Mouse (Mus musculus) midbrain, embryonic 16.5 days (tissue): ENCODE measurements around the gene Zbtb8os. TPM values are rescaled to one million over a fixed set of nuclear protein-coding genes. Genes with fewer than 3 reads are reported as not detected.
A peak's percentile ranks its signal among the peaks of the same experiment; 100 is the strongest.
"Not testable (repeated sequence)": the region's sequence is repeated elsewhere in the genome, so short reads cannot be mapped to it uniquely, and the experiment has no call there.

Experiments used
- ATAC-seq: fragments of 200-750 bp; cut with Nextera tagmentation; 2 replicates; pipeline ENCODE4 v1.8.0; 2017; ENCODE audit warnings: moderate TSS enrichment
- H3K27ac ChIP-seq: fragments of 300-500 bp; sonication (generic); 2 replicates; pipeline ENCODE4 v1.5.1; 2014; ENCODE audit warnings: mild to moderate bottlenecking, low read length, mixed read lengths
- H3K27me3 ChIP-seq: fragments of 300-500 bp; sonication (generic); 2 replicates; pipeline ENCODE4 v1.6.1; 2014; ENCODE audit warnings: low read depth, low read length, mixed read lengths; ENCODE audit not compliant: control insufficient read depth, insufficient read depth
- H3K36me3 ChIP-seq: fragments of 300-500 bp; sonication (generic); 2 replicates; pipeline ENCODE4 v1.6.1; 2014; ENCODE audit warnings: mild to moderate bottlenecking, low read length, moderate library complexity, mixed read lengths; ENCODE audit not compliant: control insufficient read depth, insufficient read depth
- H3K4me1 ChIP-seq: fragments of 300-500 bp; sonication (generic); 2 replicates; pipeline ENCODE4 v1.6.1; 2014; ENCODE audit warnings: mild to moderate bottlenecking, low read length, mixed read lengths; ENCODE audit not compliant: control insufficient read depth, insufficient read depth
- H3K4me2 ChIP-seq: fragments of 300-500 bp; sonication (generic); 2 replicates; pipeline ENCODE4 v1.6.1; 2014; ENCODE audit warnings: mild to moderate bottlenecking, low read length, mixed read lengths
- H3K4me3 ChIP-seq: fragments of 300-500 bp; sonication (generic); 2 replicates; pipeline ENCODE4 v1.5.1; 2014; ENCODE audit warnings: low read depth, mild to moderate bottlenecking, low read length, moderate library complexity, mixed read lengths
- H3K9ac ChIP-seq: fragments of 300-500 bp; sonication (generic); 2 replicates; pipeline ENCODE4 v1.6.1; 2014; ENCODE audit warnings: low read depth, low read length, mixed read lengths
- H3K9me3 ChIP-seq: fragments of 300-500 bp; sonication (generic); replicated peaks from 2 replicates; pipeline ENCODE4 v1.6.1; 2014; ENCODE audit warnings: mild to moderate bottlenecking, low read length, mixed read lengths; ENCODE audit not compliant: control insufficient read depth, poor library complexity, severe bottlenecking
- WGBS: fragments of 180-500 bp; shearing (Covaris S2); extraction: QIAGEN DNeasy Blood & Tissue Kit; methylation state at CpG from one replicate; pipeline ENCODE4 v1.1.7; 2014; 5-methylcytosine and 5-hydroxymethylcytosine counted together
- polyA plus RNA-seq: library from polyadenylated mRNA; unstranded; fragments of >200 nt; fragmentation: Nextera tagmentation; extraction: Ambion mirVana; gene quantifications from 2 replicates; pipeline ENCODE4 v1.2.1, GENCODE M21; 2015

Zbtb8os gene
- polyA plus RNA-seq, 1 experiment from 2014 or later = 15.1 TPM

DNA sequence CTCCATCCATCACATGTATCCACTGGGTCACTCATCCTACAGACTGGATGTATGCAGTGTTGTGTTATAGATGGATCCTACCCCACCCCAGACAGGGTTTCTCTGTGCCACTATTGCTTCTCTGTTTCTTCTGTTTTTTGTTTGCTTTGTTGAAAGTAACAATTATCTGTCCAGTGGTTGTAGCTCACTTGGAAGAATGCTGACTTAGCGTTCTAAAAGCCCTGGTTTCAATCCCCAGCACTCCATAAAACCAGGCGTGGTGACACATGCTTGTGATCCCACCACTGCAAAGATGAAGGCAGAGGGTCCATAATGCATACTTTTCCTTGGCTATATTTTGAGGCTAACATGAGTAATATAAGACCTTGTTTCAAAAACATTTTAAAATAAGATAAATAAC, 7.2 kb downstream of the Zbtb8os start:
- peaks cover 4% of the 10 kb centered on the region; the same call in 1 of the 2 replicates for H3K36me3 ChIP-seq
- no peak for ATAC-seq

GRCm38 (mm10) chr4:129346481-129347154, 11.1 kb downstream of the Zbtb8os start:
- Histone ChIP-seq H3K4me1 (no peaks in the 10 kb centered on the region), H3K9ac (no peak overlapping the region), H3K27ac (no peak overlapping the region), H3K9me3 (no peaks in the 10 kb centered on the region), H3K27me3 (no peaks in the 10 kb centered on the region), H3K4me2 (no peak overlapping the region), H3K36me3 (peaks cover 4% of the 10 kb centered on the region; the same call in 1 of the 2 replicates), H3K4me3 (no peak overlapping the region)
- WGBS = 91% methylated on average over 15 of the region's 15 CpGs
- no peak for ATAC-seq

More for the DNA sequence above, 7.2 kb downstream of the Zbtb8os start:
- no peak overlapping the region for H3K9ac ChIP-seq
- no peaks in the 10 kb centered on the region for H3K4me1 ChIP-seq
- WGBS = 91% methylated on average over 2 of the region's 2 CpGs
- no peaks in the 10 kb centered on the region for H3K9me3 ChIP-seq
- no peaks in the 10 kb centered on the region for H3K27me3 ChIP-seq
- no peak overlapping the region for H3K4me3 ChIP-seq
- no peak overlapping the region for H3K27ac ChIP-seq
- H3K4me2 ChIP-seq = no peak overlapping the region

DNA sequence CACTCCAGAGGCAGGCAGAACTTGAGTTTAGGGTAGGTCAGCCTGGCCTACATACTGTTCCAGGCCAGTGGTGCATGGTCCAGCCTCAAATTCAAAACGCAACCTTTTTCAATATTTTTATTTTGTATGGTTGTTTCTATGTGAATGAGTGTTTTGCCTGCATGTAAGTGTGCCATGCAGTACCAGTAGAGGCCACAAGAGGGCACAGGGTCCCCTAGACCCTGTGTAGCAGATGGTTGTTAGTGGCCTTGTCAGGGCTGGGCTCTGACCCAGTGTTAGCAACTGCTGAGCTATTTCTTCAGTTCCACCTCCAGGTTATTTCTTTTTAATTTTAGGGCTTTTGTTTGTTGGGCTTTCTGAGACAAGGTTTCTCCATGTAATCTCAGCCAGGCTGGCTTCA, 15.1 kb downstream of the Zbtb8os start:
- Histone ChIP-seq H3K4me2 (no peak overlapping the region), H3K9me3 (no peaks in the 10 kb centered on the region), H3K4me3 (no peak overlapping the region), H3K36me3 (peaks cover 5% of the 10 kb centered on the region), H3K27me3 (no peaks in the 10 kb centered on the region), H3K27ac (no peak overlapping the region), H3K4me1 (no peaks in the 10 kb centered on the region), H3K9ac (no peak overlapping the region)
- peak; percentile 78 for ATAC-seq
- WGBS = 3% methylated on average over 1 of the region's 1 CpGs

GRCm38 (mm10) chr4:129351111-129351510, 15.6 kb downstream of the Zbtb8os start:
- no peak overlapping the region for H3K4me2 ChIP-seq
- no peak for ATAC-seq
- no peak overlapping the region for H3K4me3 ChIP-seq
- 73% methylated on average over 6 of the region's 6 CpGs for WGBS
- peaks cover 5% of the 10 kb centered on the region for H3K36me3 ChIP-seq
- no peaks in the 10 kb centered on the region for H3K9me3 ChIP-seq
- H3K27me3 ChIP-seq = no peaks in the 10 kb centered on the region
- no peak overlapping the region for H3K27ac ChIP-seq
- H3K9ac ChIP-seq = no peak overlapping the region
- no peaks in the 10 kb centered on the region for H3K4me1 ChIP-seq

DNA sequence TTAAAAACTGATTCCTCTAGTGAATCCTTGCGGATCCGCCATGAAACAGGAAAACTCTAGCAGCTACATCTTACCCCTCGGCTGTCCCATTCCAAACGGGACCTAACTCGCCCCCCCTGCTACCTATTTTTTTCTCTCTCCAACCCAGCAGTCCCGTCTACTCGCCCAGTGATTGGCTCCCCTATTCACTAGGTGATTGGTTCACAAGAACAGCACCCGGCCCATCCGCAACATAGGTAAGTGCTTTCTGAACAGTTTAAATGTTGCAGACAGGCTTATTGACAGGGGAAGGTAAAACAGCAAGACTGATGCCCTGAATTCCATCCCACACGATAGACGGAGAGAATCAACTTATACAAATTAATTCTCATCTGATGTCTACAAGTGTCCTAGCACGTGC, 17.7 kb downstream of the Zbtb8os start:
- 90% methylated on average over 12 of the region's 12 CpGs for WGBS
- ATAC-seq = no peak
- Histone ChIP-seq H3K27ac (no peak overlapping the region), H3K9me3 (no peaks in the 10 kb centered on the region), H3K27me3 (no peaks in the 10 kb centered on the region), H3K4me1 (no peaks in the 10 kb centered on the region), H3K36me3 (peaks cover 7% of the 10 kb centered on the region), H3K9ac (no peak overlapping the region), H3K4me3 (no peak overlapping the region), H3K4me2 (no peak overlapping the region)

GRCm38 (mm10) chr4:129354236-129354635, 18.7 kb downstream of the Zbtb8os start:
- WGBS = 84% methylated on average over 15 of the region's 15 CpGs
- H3K27me3 ChIP-seq = no peaks in the 10 kb centered on the region

GRCm38 (mm10) chr4:129357613-129358163, 22.2 kb downstream of the Zbtb8os start:
- H3K4me2 ChIP-seq = no peak overlapping the region
- no peaks in the 10 kb centered on the region for H3K9me3 ChIP-seq
- no peak overlapping the region for H3K27ac ChIP-seq
- no peaks in the 10 kb centered on the region for H3K4me1 ChIP-seq
- no peak for ATAC-seq
- no peak overlapping the region for H3K4me3 ChIP-seq
- H3K9ac ChIP-seq = no peak overlapping the region
- 91% methylated on average over 15 of the region's 15 CpGs for WGBS
- peaks cover 12% of the 10 kb centered on the region for H3K36me3 ChIP-seq
- no peaks in the 10 kb centered on the region for H3K27me3 ChIP-seq

More at GRCm38 (mm10) chr4:129354236-129354635, 18.7 kb downstream of the Zbtb8os start:
- H3K36me3 ChIP-seq = peaks cover 10% of the 10 kb centered on the region
- H3K27ac ChIP-seq = no peak overlapping the region
- H3K9ac ChIP-seq = no peak overlapping the region
- ATAC-seq = no peak
- H3K4me3 ChIP-seq = no peak overlapping the region
- no peak overlapping the region for H3K4me2 ChIP-seq
- H3K9me3 ChIP-seq = no peaks in the 10 kb centered on the region
- H3K4me1 ChIP-seq = no peaks in the 10 kb centered on the region

DNA sequence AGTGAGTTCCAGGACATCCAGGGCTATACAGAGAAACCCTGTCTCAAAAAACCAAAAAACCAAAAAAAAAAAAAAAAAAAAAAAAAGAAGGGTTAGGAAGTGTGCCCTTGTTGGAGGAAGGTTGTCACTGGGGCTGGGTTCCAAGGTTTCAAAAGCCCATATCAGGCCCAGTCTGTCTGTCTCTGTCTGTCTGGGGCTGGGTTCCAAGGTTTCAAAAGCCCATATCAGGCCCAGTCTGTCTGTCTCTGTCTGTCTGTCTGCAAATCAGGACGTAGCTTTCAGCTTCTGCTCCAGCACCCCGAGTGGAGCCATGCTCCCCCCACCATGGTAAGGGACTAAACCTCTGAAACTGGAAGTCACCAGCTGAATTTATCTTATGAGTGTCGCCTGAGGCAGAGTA, 26.7 kb downstream of the Zbtb8os start:
- not testable (repeated sequence) for H3K9ac ChIP-seq, H3K4me1 ChIP-seq, H3K9me3 ChIP-seq, H3K4me3 ChIP-seq, H3K4me2 ChIP-seq, H3K27me3 ChIP-seq, ATAC-seq, H3K36me3 ChIP-seq, H3K27ac ChIP-seq
- 87% methylated on average over 3 of the region's 3 CpGs for WGBS

DNA sequence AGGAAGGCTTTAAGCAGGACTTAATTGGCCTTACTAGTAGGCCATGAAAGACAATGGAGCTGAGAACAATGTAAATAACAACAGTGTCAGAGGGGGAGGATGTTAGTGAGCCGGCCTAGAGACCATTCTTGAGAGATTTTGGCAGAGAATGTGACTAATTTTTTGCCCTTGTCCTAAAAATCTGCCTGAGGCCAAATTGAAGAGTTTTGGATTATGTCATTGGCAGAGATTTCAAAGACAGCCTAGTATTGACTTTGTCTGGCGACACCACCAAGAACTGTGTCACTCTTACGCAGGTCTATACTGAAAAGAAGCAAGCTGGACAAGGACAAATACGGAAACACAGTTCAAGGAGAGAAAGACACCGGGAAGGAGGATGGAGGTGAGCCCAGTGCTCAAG, 27.3 kb downstream of the Zbtb8os start:
- Histone ChIP-seq H3K4me2 (no peak overlapping the region), H3K36me3 (peaks cover 7% of the 10 kb centered on the region), H3K27me3 (no peaks in the 10 kb centered on the region), H3K4me1 (no peaks in the 10 kb centered on the region), H3K9me3 (no peaks in the 10 kb centered on the region), H3K9ac (no peak overlapping the region), H3K27ac (no peak overlapping the region), H3K4me3 (no peak overlapping the region)
- ATAC-seq = no peak
- 66% methylated on average over 5 of the region's 5 CpGs for WGBS
